Mouse (Mus musculus): ENCODE measurements around the gene Sema6b.

The Sema6b gene

DNA sequence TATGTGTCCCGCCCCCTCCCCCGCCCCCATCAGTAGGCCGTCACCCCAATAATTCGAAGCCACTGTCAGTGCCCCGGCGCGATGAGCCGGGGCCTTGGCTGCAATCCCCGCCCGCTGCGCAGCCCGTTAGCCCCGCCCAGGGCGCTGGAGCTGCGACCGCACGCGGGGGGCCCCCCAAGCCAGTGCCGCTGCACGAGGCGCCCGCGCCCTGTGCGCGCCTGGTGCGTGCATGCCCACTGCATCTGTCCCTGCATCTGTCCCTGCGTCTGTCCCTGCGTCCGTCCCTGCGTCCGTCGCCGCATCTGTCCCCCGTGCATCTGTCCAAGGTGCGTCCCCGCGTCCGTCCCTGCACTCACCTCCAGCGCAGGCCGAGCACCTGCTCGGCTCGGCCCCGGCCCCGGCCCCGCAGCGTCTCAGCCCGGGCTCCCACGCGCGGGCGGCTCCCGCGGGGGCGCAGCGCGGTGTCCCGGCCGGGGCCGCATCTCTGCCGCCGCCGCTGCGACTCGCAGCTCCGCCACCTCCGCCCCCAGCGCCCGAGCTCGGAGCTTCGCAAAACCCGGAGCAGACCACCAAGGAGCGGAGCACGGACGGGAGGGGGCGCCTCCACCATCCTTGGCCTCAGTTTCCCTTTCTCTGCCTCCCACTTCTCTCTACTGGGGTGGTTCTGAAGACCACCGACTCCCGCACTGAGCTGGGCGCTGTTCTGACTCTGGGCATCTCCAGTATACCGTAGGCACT is at the start of gene Sema6b:
TSS of gene Sema6b (minus strand) at position 486 of the 738 bp plus-strand sequence.
- DNase-seq = peak; percentile 92

DNA sequence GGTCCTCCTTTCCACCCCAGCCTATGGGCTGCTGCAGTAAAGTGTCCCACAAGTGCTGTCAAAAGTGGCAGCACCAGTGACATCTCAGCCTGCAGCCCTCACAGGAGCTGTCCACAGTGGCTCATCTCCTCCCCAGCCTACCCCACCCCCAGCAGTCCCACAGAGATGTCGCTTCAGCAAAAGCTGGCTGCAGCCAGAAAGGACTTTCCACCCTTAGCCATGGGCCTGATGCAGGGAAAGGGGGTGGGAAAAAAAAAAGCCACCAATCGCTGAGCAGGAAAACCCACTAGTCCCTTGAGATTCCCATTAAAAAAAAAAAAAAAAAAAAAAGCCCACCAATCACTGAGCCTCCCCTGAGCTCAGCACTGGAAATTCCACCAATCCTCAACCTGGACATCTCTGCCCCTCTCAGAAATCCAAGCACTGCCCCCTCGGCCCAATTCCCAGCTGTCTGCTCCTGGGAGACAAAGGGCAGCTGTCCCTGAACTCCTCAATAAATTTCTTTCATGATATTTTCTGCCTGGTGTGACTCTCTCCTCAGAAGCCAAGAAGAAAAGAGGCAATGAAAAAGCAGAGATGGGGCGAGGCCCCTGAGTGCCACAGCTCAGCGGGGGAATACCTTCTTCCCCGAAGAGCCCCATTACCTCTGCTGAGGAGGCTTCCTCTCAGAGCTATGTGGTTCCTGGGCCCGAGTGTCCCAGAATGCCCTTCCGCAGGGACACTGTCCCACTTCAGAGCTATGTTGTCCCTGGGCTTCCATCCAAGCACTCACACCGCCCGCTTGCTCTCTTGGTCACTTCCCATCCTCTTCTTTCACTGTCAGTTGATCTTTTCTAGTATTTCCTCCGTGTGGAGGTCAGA is 45.4 kb upstream of the Sema6b start:
- no peak for DNase-seq

DNA sequence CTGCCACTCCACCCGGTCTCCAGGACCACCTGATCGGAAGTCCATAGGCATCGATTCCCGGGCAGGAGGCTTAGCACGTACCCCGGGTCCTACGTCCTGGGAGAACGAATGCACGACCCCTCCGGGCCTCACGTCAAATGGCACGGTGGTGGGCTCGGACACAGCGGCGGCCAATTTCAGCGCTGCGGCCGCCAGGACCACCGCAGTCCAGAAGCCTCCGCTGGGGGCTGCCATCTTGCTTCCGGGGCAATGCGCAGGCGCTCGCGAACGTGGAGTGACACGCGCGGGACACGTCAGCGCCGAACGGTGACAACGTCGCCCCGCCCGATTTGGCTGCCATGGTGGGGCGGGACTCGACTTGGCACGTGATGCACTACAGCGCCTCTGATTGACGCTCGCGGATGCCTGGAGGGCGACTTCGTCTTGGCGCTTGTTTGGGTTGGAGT is 43.5 kb upstream of the Sema6b start, which contains the start of gene Mydgf:
TSS of gene Mydgf (minus strand) at position 263 of the 446 bp plus-strand sequence.
- DNase-seq = peak; percentile 96

DNA sequence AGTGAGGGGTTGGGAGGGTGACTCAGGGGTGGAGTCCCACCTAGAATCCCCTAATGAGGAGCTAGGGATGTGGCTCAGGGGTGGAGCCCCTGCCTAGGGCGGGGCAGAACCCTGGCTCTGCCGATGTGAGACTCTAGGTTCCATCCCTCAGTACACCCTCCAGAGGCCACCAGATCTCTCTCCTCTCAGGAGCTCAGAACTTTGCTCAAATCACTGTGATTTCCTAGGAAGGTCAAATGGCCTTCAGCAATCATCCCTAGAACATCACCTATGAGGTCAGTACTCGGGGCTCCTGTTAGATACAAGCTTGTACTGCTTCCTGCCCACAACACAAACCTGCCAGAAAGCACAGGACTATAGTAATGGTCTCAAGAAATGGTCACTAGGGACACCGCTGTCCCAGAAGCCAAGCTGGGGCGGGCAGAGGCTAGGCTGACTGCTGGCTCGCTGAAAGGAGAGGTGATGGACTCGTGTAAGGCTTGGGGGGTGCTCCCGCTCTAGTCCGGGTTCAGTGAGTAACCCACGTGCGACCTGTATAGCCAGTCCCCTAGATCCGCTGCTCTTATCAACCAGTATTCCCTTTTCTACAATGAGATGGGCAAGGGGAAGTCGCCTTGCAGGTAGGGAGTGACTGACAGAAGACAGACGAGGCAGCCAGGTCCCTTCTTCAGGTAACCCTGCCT is 43.0 kb upstream of the Sema6b start:
- DNase-seq = no peak

DNA sequence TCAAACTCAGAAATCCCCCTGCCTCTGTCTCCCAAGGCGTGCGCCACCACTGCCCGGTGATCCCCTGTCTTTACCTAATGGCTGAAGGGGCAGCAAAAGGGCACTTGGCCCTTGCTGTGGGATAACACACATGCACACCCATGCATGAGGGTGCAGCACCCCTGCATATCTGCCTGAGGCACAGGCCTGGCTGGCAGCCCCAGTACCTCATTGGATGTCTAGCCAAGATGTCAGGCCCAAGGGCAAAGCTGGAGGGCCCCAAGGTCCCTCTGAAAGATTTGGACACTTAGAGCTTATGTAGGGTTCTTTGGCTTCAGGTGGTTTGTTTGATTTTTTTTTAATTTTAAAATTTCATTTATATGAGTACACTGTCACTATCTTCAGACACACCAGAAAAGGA is 35.3 kb upstream of the Sema6b start:
- DNase-seq = no peak

DNA sequence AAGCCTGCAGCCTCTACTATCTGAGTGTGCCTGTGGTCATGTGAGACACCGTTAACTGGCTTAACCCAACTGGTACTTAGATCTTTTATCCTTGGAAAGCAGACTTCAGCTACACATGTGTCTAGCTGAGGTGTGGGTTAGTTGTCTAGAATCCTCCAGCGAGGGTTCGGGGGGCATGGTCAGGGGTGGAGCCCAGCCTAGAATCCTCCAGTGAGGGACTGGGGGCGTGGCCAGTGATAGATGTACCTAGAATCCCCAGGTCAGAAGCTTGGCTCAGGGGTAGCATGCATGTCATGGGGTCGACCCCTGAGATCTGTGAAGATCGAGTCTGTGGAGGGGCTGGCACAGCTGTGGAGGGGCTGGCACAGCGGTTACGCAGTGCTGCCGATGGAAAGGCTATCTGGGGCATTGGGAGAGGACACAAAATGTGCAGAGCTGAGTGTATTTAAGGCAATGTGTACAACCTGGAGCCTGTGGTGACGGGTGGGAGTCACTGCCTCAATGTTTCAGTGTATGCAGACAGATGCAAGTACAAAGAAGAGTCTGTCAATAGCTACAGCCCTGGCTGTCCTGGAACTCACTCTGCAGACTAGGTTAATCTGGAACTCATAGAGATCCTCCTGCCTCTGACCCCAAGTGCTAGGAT is 33.4 kb upstream of the Sema6b start:
- peak; percentile 56 for DNase-seq

DNA sequence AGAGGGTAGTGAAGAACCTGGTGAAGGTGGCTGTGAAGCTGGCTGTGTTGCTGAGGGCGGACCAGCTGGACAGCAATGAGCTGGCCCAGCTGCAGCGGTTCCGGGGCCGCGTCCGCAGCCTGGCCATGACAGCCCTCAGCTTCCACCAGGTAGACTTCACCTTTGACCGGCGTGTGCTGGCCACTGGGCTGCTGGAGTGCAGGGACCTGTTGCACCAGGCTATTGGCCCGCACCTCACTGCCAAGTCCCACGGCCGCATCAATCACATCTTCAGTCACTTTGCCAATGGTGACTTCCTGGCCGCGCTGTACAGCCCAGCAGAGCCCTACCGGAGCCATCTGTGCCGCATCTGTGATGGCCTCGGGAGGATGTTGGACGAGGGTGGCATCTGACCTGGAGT is 31.7 kb upstream of the Sema6b start:
- DNase-seq = no peak

DNA sequence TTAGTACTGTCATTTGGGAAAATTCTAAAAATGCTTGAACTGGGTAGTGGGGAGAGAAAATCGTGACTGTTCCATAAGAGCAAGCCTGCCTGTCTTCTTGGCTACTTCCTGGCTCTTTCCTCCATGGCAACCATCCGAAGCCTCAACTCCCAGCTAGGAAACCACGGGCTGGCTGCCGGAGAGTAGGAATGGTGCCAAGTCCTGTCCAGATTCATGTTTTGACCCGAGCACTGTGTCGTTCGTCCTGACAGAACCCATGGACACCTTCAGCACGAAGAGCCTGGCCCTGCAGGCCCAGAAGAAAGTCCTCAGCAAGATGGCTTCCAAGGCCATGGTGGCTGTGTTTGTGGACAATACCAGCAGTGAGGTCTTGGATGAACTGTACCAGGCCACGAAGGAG is 31.3 kb upstream of the Sema6b start:
- no peak for DNase-seq

DNA sequence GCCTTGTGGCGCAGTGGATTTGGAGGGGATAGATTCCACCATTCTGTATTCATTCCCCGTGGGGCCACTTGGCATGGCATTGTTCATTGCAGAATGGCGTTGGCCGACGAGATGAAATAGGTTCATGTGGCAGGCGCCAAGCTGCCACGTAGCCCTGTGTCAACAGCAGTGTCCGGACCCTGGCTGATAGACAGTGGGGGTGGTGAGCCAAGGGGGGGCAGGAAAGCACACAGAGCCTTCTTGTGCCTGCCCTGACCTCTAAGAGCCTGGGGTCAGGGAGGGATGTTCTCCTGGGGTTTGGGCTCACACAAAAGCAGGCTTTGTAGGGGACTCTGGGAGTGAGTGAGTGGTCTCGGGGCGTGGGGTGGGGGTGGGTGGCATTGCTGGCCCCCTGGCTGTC is 30.5 kb upstream of the Sema6b start:
- no peak for DNase-seq

DNA sequence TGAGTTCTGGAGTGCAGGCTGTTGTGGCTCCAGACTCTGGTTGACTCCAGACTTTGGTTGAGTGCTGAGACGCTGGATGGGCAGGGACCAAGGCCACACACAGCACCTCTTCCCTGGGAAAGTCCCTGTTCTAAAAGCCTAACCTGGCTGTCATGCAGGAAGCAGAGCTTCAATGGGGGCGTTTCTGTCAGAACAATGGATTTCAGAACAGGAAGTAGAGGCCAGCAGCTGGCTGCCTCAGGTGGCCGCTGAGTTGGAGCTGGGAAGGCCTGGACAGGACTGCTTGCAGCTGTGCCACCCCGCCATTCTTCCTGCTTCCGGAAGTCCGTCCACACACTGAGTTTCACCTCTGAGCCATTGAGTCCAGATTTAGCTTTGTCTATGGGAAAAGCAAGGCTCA is 29.7 kb upstream of the Sema6b start:
- no peak for DNase-seq

DNA sequence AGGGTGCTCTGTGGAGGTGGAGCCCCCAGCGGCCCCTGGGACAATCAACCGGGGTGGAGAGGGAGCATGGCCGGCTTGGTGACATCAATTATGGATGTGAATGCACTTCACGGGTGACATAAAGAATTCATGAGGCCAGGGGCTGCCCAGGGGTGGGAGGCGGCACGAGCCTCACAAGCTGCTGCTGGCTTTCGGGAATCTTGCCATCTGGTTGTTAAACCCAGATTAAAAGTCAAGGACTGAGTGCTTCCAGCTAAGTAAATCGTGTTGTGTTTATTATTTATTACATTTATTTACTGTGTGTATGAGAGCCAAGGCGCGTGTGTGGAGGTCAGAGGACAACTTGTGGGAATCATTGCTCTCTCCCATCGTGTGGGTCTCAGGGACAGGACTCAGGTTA is 25.5 kb upstream of the Sema6b start:
- DNase-seq = no peak

DNA sequence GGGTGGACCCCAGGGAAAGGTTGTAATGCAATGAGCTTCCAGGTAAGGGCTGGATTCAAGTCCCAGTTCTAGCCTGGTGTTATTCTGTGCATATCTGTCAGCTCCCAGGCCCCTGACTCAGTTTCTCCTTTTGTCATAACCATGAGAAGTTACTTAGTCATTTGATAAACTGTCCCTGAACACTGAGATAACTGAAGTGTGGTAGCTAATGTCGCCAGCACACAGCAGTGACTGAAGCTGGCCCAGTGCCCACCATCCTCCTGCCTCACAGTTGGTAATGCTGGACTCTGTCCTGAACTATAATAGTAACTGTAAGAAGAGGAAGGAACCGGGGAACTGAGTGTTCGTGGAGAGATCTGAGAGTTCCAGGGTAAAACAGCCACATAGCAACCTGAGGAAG is 24.4 kb upstream of the Sema6b start:
- DNase-seq = no peak

DNA sequence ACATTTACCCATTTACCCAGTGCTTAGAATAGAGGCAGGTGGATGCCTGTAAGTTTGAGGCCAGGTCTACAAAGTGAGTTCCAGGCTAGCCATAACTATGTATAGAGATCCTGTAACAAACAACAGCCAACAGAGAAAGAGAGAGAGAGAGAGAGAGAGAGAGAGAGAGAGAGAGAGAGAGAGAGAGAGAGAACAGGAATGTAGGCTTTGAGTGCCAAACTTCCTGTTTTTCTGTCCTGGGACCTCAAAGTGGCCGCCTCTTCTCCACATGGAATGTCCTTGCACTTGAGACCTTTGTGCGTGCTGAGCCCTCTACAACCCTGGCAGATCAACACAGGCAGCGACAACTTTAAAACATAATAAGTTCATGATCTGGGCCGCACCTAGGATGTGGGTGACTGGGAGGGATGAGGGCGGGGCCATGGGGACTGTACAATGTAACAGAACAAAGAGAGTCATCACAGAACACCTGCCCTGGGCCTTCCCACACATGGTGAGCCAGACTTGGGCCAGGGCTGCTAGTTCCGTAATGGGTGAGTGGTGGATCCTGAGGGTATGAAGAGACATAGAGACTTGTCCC is 23.5 kb upstream of the Sema6b start:
- peak; percentile 80 for DNase-seq

DNA sequence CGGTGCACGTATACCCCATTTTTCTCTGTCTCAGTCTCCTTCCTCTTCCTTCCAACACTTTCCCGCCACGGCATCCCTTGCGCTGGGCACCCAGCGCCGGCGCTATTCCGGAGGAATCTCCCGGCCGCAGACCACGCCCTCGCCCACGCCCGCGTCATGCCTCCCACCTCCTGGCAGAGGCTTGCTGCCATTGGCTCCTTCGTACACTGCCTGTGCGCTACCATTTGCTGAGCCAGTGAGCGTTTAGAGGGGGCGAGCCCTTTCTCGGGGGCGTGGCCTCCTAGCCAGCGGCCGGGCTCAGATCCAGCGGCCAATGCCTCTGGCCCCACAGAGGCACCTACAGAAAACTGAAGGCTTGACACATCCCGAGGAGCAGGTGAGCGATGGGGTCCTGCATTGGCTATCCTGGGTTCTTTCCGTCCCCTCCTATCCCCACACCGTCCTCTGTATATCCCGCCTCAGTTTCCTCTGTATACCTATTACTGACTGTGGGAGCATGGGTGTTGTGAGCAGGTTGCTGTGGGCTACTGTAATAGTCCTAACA is 22.2 kb upstream of the Sema6b start, which contains the start of gene Tnfaip8l1:
TSS of gene Tnfaip8l1 (plus strand) at position 247 of the 544 bp plus-strand sequence.
- DNase-seq = peak; percentile 94

DNA sequence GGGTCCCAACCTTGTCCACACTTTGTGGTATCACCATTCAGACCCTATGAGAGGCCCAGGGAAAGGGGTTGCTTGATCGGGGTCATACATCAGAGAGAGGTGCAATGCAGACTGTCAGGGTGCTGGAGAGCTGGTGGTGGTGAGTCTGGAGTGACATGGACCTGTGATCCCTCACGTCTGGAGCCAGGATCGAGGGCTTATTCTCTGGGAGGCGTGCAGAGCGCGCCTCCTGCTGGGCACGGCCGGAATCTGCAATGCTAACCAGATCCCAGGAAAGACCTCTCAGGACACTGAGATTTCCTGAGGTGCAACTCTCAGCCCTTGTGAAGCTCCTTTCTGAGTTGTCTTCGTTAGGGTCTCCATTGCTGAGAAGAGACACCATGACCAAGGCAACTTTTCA is 19.6 kb upstream of the Sema6b start:
- peak; percentile 67 for DNase-seq

DNA sequence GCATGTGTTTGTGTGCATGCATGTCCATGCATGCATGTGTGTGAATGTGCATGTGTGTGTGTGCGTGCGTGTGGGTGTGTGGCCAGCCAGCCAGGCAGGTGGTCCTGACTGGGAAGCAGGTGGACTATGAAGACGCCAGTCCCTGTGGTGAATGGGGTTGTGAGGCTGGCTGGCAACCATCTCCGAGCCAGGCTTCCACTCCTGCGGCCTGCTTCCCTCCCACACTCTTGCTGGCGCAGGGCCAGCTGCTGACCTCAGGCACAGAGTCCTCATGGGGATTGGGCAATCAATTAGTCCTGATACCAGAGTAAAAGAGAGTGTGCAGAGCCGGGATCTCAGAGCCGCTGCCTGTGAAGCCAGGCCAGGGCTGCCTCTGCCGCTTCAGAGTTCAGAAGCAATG is 13.5 kb upstream of the Sema6b start:
- DNase-seq = no peak

DNA sequence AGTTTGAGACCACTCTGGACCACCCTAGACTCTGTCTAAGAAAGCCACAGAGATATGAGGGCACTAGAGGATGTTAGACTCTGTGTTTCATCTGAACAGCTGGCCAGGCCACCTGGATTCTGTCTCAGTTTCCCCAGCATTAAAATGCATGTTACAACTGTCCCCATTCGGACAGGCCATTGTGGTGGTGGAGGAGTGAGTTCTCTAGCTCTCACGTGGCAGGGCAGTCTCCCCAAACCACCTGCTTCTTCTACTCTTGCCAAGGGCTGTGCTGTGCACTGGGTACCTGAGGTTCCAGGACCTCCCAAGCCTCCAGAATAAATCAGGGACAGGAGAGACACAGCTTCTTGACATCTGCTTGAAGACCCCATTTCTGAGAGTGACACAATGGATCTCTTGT is 9.8 kb upstream of the Sema6b start:
- no peak for DNase-seq

DNA sequence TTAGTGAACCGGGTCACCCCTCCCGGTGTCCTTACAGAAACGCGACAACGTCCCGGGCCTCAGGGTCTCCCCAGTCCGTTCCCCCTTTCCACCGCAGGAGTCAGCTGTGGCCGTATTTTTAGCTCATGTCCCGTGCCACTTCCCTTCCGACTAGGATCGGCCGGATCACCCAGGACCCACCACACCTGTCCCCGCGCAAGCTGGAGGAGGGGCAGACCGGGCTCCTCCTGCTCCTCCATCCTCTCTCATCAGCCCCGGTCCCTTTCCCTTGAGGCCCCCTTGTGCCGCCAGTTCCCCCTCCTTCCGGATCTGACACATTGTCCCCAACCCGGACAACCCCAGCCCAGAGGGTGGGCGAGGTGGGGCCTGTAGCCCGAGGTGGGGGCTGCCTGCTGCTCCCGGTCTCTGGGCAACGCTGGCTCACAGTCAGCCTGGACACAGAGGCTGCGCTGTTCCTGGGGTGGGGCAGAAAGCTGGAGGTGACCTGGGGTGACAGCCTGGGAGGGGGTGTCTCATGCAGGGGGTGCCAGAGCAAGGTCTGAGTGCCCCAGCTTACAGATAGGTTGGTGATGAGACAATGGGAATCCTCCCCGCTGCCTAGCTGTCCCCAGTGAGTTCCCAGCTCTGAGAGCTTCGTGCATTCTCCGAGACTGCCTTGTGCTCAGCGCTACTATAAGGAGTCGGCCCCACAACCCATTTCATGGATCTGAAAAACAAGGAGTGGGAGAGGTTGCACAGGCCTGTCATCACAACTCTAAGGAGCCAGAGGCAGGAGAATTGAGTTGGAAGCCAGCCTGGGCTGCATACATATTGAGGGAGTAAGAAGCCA is 8.9 kb upstream of the Sema6b start:
- no peak for DNase-seq

DNA sequence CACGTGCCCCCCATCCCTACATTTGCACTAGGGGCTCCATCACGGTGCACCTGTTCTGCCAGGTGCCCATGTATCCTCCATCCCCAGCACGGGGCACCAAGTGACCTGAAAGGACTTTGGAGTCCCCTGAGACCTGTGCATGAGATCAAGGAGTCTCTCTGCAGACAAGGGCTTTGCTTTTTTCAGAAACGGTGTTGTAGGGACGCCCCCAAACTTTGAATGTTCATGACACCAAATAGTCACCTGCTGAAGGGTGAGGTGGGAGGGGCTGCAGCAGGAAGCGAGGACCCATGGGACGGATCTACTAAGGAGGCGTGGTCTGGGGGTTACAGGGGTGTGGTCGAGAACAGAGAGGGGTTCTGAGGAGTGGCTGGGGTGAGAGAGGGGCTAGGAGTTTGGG is 8.1 kb upstream of the Sema6b start:
- peak; percentile 42 for DNase-seq

DNA sequence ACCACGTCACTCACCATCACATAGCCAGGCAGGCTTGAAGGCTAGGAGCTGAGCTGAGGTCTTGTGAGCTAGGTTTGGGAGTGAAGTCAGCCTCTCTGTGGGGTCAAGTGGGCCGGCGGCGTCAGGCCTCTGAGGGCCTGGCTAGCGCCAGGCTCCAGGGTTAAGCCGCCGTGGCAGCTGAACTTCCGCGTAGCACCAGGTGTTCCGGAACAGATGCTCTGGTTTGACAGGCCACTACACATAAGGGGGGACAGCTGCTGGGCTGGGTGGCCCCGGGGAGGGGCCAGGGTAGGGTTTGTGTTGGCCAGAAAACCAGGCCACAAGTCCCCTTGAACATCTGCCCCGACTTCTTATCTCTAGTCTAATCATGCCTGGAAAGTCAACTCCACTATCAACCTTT is 7.3 kb upstream of the Sema6b start:
- no peak for DNase-seq

DNA sequence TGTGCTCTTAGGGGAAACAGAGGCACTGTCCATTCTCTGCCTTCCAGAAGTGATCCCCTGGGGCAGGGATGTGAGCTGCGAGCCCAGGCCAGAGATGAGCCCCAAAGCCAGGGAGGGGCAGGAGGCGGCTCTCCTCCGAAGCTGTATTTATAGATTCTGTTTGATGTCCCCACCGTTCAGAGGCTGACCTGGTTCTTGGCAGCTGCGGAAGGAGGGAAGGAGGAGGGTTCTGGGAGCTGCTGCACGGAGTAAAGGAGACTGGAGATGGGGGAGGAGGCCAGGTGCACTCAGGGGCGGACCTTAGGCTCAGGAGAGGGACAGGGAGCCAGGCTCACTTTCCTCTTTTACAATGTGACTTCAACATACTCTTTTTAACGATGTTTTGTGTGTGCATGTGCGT is 6.0 kb upstream of the Sema6b start:
- DNase-seq = no peak

Data from thymus, postnatal 4 days (tissue).